Mouse (Mus musculus) T-helper 1 cell (primary cell): Measurements from ENCODE around the gene Stxbp2.
"Not testable (repeated sequence)": the region's sequence is repeated elsewhere in the genome, so short reads cannot be mapped to it uniquely, and the experiment has no call there.

ENCODE experiments used
- in situ Hi-C: fragments of 300-600 bp; cut with MboI, MseI; formaldehyde crosslinking; loops from one replicate; pipeline ENCODE4 v1.15.1; 2025; ENCODE audit warnings: high pct_unique_total_duplicates

Stxbp2 gene

GRCm38 (mm10) chr8:3630647-3631477, at the start of gene Stxbp2:
Stxbp2 (plus strand) TSS chr8:3630955.
- in situ Hi-C loops, result loop anchor here (5.0 kb wide), 1 partner anchor 41 kb away; the partner anchor contains the start of gene Fcor

GRCm38 (mm10) chr8:3581961-3582360, 48.8 kb upstream of the Stxbp2 start:
- in situ Hi-C loops, result not testable (repeated sequence)

GRCm38 (mm10) chr8:3586452-3586851, 44.3 kb upstream of the Stxbp2 start:
- in situ Hi-C loops, result no loop called here

- in situ Hi-C loops, result no loop called here
These were observed 43.8 kb upstream of the Stxbp2 start, which contains the start of gene Camsap3 for GRCm38 (mm10) chr8:3586993-3587390. Camsap3 (plus strand) TSS chr8:3587293.

- in situ Hi-C loops, result no loop called here
These were observed 43.1 kb upstream of the Stxbp2 start for GRCm38 (mm10) chr8:3587391-3588257.

GRCm38 (mm10) chr8:3588258-3588633, 42.5 kb upstream of the Stxbp2 start:
- in situ Hi-C loops, result no loop called here

GRCm38 (mm10) chr8:3593470-3593869, 37.3 kb upstream of the Stxbp2 start:
- in situ Hi-C loops, result no loop called here

- in situ Hi-C loops, result no loop called here
These were observed 36.3 kb upstream of the Stxbp2 start for GRCm38 (mm10) chr8:3594466-3594865.

- in situ Hi-C loops, result no loop called here
These were observed 32.7 kb upstream of the Stxbp2 start for GRCm38 (mm10) chr8:3598054-3598453.

- in situ Hi-C loops, result no loop called here
These were observed 31.5 kb upstream of the Stxbp2 start for GRCm38 (mm10) chr8:3599219-3599618.

- in situ Hi-C loops, result no loop called here
These were observed 30.4 kb upstream of the Stxbp2 start for GRCm38 (mm10) chr8:3600401-3600800.

GRCm38 (mm10) chr8:3603439-3603838, 27.3 kb upstream of the Stxbp2 start:
- in situ Hi-C loops, result no loop called here

GRCm38 (mm10) chr8:3606593-3606992, 24.2 kb upstream of the Stxbp2 start:
- in situ Hi-C loops, result no loop called here

GRCm38 (mm10) chr8:3607822-3608221, 22.9 kb upstream of the Stxbp2 start:
- in situ Hi-C loops, result no loop called here

GRCm38 (mm10) chr8:3609046-3609815, 21.5 kb upstream of the Stxbp2 start:
- in situ Hi-C loops, result no loop called here

- in situ Hi-C loops, result no loop called here
These were observed 21.0 kb upstream of the Stxbp2 start for GRCm38 (mm10) chr8:3609816-3610150.

- in situ Hi-C loops, result loop anchor here (10.0 kb wide), 1 partner anchor 603 kb away; the partner anchor contains the start of gene Lrrc8e
These were observed 9.4 kb upstream of the Stxbp2 start, which contains the start of the genes Xab2 and Pet100 for GRCm38 (mm10) chr8:3621199-3621970. Xab2 (minus strand) TSS chr8:3621316. Pet100 (plus strand) TSS chr8:3621548.

GRCm38 (mm10) chr8:3622119-3622518, 8.6 kb upstream of the Stxbp2 start:
- in situ Hi-C loops, result loop anchor here (10.0 kb wide), 1 partner anchor 603 kb away; the partner anchor contains the start of gene Lrrc8e

GRCm38 (mm10) chr8:3625445-3625844, 5.3 kb upstream of the Stxbp2 start, which contains the start of gene Pcp2:
Pcp2 (minus strand) TSS chr8:3625545.
- in situ Hi-C loops, result loop anchor here (10.0 kb wide), 1 partner anchor 599 kb away; the partner anchor contains the start of gene Lrrc8e

- in situ Hi-C loops, result loop anchor here (10.0 kb wide), 1 partner anchor 598 kb away; the partner anchor contains the start of gene Lrrc8e
These were observed 3.8 kb upstream of the Stxbp2 start for GRCm38 (mm10) chr8:3626971-3627370.
